Mouse (Mus musculus) Muller cell, postnatal 12 days (primary cell): Measurements from ENCODE around the gene Has3.
"Not testable (repeated sequence)": the region's sequence is repeated elsewhere in the genome, so short reads cannot be mapped to it uniquely, and the experiment has no call there.

Source experiments
- DNase-seq: peaks from one replicate; pipeline ENCODE4 v3.0.0-alpha.2; 2015; ENCODE audit errors: inconsistent ontology term

Has3 gene

GRCm38 (mm10) chr8:106887336-106888189 is 17.5 kb downstream of the Has3 start:
- DNase-seq, result peak; percentile 42

- no peak for DNase-seq
These were observed 18.8 kb downstream of the Has3 start for GRCm38 (mm10) chr8:106888803-106889202.

DNA sequence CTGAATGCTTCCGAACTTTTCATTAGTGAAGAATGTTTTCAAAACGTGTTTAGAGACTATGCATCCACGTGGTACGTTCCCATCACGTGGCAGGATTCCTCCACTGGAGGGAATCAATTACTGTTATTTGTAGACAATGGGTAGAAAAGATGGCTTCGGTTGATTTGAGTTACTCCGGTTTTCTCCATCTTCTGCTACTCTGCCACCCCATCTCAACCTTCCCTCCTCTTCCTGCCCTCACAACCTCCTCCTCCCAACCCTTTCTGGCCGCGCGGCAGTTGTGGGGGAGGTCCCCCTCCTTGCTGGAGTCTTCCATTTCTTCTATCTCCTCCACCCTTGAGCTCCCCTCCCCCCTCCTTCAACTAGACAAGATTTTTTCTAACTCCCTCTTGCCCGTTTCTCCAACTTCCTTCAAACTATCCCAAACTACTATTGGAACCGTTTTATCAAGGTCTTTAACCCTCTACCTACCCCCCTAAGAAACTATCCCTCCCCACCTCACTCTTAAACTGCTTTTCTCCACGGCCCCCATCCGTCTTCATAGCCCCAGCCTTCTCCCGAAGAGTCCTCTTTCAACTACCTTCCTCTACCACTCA is 22.3 kb downstream of the Has3 start:
- peak; percentile 53 for DNase-seq

DNA sequence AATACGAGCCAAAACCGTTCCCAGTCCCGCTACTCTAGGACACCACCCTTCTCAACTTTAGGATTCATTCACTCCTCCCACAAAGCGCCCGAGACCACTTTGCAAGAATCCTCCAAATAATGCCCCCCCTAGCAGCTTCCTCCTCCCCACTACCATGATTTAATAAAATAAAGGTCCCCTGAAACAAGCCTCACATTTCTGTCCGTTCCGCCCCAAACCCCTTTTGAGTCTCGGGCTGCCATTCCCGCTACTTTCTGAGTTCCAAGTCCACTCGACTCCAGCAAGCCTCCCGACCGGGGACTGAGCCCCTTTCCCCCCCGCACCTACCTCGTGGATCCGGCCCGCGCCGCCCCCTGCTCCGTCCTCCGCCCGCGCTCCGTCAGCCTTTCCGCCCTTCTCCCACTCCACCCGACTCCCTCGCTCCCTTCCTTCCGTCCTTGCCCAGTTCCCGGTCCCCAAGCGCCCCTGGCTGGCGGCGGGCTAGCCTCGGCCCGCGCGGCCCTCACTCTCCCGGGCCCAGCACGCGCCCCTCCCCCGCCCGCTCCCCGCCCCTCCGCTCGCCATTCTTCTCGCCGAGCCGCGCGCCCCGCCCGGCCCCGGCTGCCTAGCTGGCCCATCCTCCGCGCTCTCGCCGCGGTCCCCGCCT is 22.9 kb downstream of the Has3 start:
- DNase-seq, result peak; percentile 71

DNA sequence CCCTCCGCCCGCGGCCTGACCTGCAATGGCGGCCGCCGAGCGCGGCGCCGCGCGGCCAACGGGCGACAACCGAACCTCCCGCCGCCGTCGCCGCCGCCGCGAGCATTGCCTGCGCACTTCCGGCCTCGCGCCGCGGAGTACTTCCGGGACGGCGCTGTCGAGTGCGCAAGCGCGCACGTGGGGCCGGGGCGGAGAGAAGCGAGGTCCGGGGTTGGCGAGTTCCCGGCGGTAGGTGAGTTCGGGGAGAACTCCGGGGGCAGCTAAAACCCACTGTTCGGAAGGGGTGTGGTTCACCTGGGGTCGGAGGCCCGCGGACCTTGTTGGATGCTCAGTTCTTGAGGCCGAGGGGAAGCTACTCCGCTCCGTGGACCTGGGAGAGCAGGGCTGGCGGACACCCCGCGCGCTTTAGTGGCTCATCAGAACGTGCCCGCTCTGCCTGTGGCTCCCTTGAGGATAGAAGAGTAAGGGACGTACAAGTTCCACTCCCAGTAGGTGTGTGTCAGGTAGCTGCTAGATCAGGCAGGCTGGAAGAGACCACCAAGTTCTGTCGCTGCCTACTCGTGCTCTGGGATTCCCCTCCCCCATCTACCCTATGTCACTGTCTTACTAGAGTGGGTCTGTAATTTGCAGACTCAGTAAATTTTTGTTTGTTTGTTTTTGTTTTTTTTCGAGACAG is 23.6 kb downstream of the Has3 start, which contains the start of gene Utp4:
TSS of gene Utp4 (plus strand) at position 156 of the 676 bp plus-strand sequence.
- peak; percentile 90 for DNase-seq

DNA sequence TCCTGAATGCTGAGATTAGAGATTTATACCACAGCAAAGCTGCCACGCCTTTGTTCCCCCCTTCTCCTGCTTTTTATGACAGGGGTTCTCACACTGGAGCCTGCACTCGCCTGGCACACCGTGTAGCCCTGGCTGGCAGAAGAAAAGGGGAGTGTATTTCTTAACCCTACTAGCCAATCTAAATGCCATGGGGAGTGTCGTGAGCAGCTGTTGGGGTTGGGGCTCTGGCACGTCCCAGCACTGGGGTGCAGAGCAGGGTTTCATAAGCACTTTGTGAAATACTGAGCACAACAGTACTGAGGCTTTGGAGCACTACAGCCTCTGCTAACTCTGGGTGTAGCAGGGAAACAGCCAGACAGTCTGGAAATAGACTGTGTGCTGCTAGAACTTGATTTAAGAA is 29.4 kb downstream of the Has3 start:
- no peak for DNase-seq

DNA sequence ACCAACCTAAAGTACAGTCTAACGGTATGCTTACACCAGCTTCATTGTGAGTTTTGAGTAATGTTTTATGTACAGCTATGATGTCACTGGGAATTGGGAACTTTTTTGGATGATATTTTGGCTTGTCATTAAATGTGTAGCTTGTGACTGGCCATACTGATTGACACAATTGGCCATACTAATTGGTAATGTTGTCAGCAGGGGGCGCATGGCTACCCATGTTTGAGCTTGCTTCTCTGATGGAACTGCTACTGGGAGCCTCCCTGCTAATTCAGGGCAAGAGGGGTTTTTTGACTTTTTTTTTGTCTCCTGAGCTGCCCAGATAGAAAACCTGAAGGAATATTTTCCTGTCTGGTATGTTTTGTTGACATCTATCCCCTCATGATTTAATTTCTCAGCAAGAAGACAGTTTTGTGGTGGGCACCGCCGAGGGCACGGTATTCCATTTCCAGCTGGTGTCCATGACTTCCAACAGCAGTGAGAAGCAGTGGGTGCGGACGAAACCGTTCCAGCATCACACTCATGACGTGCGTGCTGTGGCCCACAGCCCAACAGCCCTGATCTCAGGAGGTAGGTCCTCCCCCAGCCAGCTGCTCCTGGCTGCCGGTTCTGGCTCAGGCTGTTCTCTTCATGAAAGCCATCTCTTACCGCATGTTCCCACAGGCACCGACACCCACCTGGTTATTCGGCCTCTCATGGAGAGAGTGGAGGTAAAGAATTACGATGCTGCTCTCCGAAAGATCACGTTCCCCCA is 35.9 kb downstream of the Has3 start:
- peak; percentile 33 for DNase-seq

GRCm38 (mm10) chr8:106906635-106907034 is 36.6 kb downstream of the Has3 start:
- no peak for DNase-seq

DNA sequence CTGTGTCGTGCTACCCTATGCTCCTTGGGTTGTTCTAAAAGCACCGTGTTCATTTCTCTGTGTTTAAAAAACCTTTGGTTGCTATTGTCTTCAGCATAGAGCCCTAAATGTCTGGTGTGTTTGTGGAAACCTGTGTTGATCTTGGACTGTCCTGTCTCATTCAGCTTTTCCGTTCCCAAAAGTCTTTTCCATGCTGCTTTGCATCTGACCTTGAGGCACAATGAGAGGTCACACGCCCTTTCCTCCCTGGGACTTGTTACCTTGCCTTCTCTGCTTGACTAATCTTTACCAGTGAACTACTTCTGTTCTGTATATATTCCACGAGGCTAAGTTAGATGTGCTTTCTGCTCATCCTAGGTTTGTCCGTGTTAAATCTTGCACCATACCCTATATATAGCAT is 37.4 kb downstream of the Has3 start:
- no peak for DNase-seq

- no peak for DNase-seq
These were observed 38.2 kb downstream of the Has3 start for GRCm38 (mm10) chr8:106908291-106908690.

DNA sequence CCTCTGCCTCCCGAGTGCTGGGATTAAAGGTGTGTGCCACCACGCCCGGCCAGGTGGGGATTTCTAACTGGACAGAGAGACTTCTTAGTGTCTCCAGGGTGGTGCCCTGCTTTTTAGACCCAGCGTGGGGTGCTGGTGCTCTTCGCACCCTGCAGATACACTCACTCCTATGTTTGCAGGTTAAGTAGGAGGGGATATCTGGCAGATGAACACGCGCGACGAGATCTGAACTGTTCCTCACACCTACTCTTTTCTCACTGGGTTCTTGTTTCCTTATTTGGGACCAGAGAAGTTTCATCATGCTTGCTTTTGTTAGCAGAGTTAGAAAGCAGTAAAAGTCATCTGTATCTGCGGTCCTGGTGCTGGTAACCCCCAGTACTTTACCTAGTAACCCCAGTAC is 43.6 kb downstream of the Has3 start:
- DNase-seq, result no peak

- no peak for DNase-seq
These were observed 49.8 kb downstream of the Has3 start for GRCm38 (mm10) chr8:106919721-106920394.

- DNase-seq, result no peak
These were observed 50.3 kb downstream of the Has3 start for GRCm38 (mm10) chr8:106920395-106920741.

- DNase-seq, result no peak
These were observed 54.0 kb downstream of the Has3 start for GRCm38 (mm10) chr8:106924057-106924456.

DNA sequence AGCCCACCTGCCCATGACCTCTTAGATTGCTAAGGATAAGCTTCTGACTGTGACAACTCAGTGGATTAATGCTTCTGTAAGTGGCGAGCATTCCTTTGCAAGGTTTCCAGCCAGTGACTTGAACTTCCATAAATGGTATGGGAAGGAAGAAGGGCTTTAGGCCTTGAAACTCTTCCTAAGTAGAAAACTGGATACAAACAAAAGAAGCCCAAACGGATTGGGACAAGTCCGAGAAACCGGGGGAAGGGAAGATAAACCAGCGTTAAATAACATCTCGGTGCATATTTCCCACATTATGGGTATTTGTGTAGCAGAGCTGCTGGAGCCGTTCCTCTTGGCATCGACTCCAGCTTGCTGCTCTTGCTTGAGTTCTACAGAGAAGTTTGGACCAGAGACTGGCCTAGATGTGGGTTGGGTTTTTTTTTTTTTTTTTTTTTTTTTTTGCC is 54.9 kb downstream of the Has3 start:
- DNase-seq, result no peak

- no peak for DNase-seq
These were observed 55.4 kb downstream of the Has3 start for GRCm38 (mm10) chr8:106925446-106925845.

- DNase-seq, result no peak
These were observed 57.2 kb downstream of the Has3 start for GRCm38 (mm10) chr8:106927247-106927646.

GRCm38 (mm10) chr8:106928182-106928581 is 58.1 kb downstream of the Has3 start:
- not testable (repeated sequence) for DNase-seq

- DNase-seq, result peak; percentile 85
These were observed 59.3 kb downstream of the Has3 start for GRCm38 (mm10) chr8:106929155-106929913.

- no peak for DNase-seq
These were observed 59.9 kb downstream of the Has3 start for GRCm38 (mm10) chr8:106929921-106930320.
